Mouse (Mus musculus) ovary, postnatal 14 days (tissue): ENCODE data around the gene Olfr461.
"Not testable (repeated sequence)": the region's sequence is repeated elsewhere in the genome, so short reads cannot be mapped to it uniquely, and the experiment has no call there.

Experiments
- DNase-seq: peaks from one replicate; pipeline ENCODE4 v3.0.0; 2022; ENCODE audit warnings: low spot score

The Olfr461 gene

GRCm38 (mm10) chr6:40554950-40555349 lies at the start of gene Olfr461:
Olfr461 (minus strand) TSS chr6:40555050.
- DNase-seq: no peak

GRCm38 (mm10) chr6:40598546-40598945 lies 43.7 kb upstream of the Olfr461 start:
- not testable (repeated sequence) for DNase-seq

GRCm38 (mm10) chr6:40594804-40595550 lies 40.1 kb upstream of the Olfr461 start:
- no peak for DNase-seq

- no peak for DNase-seq
Observed at GRCm38 (mm10) chr6:40588346-40588745, 33.5 kb upstream of the Olfr461 start.

- no peak for DNase-seq
Observed at GRCm38 (mm10) chr6:40585645-40586044, 30.8 kb upstream of the Olfr461 start, which contains the start of gene Clec5a. Clec5a (minus strand) TSS chr6:40585821.

- no peak for DNase-seq
Observed at GRCm38 (mm10) chr6:40584336-40584735, 29.5 kb upstream of the Olfr461 start.

- no peak for DNase-seq
Observed at GRCm38 (mm10) chr6:40576305-40576704, 21.5 kb upstream of the Olfr461 start.

GRCm38 (mm10) chr6:40573618-40574017 lies 18.8 kb upstream of the Olfr461 start:
- DNase-seq: no peak

- DNase-seq: no peak
Observed at GRCm38 (mm10) chr6:40569187-40569586, 14.3 kb upstream of the Olfr461 start, which contains the start of gene Olfr460. Olfr460 (plus strand) TSS chr6:40569487.

GRCm38 (mm10) chr6:40544690-40545089 lies 10.2 kb downstream of the Olfr461 start:
- no peak for DNase-seq

- DNase-seq: no peak
Observed at GRCm38 (mm10) chr6:40519408-40519807, 35.4 kb downstream of the Olfr461 start, which contains the start of gene Prss37. Prss37 (minus strand) TSS chr6:40519508.

- DNase-seq: no peak
Observed at GRCm38 (mm10) chr6:40493229-40493628, 61.6 kb downstream of the Olfr461 start, which contains the start of gene Tas2r108. Tas2r108 (plus strand) TSS chr6:40493529.
